Mouse (Mus musculus): ENCODE measurements around the gene Galnt14. TPM values are rescaled to one million over a fixed set of nuclear protein-coding genes. Genes with fewer than 3 reads are reported as not detected.

Gene Galnt14
- polyA plus RNA-seq, 1 experiment from 2014 or later = 16.8 TPM

GRCm38 (mm10) chr17:73709131-73710041 is 867 bp downstream of the Galnt14 start:
- H3K9me3 ChIP-seq (ENCODE audit: control insufficient read depth, low read length) = no peaks in the 10 kb centered on the region
- 2% methylated on average over 43 of the region's 43 CpGs for WGBS

GRCm38 (mm10) chr17:73708451-73708850 is 1.8 kb downstream of the Galnt14 start:
- peak overlapping the region; percentile 64; the same call in 1 of the 2 replicates for H3K4me3 ChIP-seq (replicated peaks; ENCODE audit: low read length)
- 92% methylated on average over 6 of the region's 6 CpGs for WGBS

More at GRCm38 (mm10) chr17:73709131-73710041, 867 bp downstream of the Galnt14 start:
- peak overlapping the region; percentile 76 for H3K27ac ChIP-seq
- peak overlapping the region; percentile 92 for H3K4me2 ChIP-seq (replicated peaks)
- DNase-seq (ENCODE audit: low spot score) = no peak
- H3K9ac ChIP-seq = peak overlapping the region; percentile 84
- H3K27me3 ChIP-seq (ENCODE audit: control insufficient read depth, insufficient read depth, low read length) = peaks cover 3% of the 10 kb centered on the region; the same call in 1 of the 2 replicates
- ATAC-seq (ENCODE audit: low FRiP score) = peak; percentile 32; the same call in 1 of the 2 replicates
- H3K36me3 ChIP-seq (replicated peaks; ENCODE audit: control insufficient read depth, insufficient read depth) = no peaks in the 10 kb centered on the region
- H3K4me3 ChIP-seq (replicated peaks; ENCODE audit: low read length) = peak overlapping the region; percentile 64
- H3K4me1 ChIP-seq (replicated peaks; ENCODE audit: control insufficient read depth, insufficient read depth, low read length) = peaks cover 7% of the 10 kb centered on the region; the same call in 1 of the 2 replicates

GRCm38 (mm10) chr17:73703571-73703970 is 6.7 kb downstream of the Galnt14 start:
- Histone ChIP-seq H3K27me3 (ENCODE audit: control insufficient read depth, insufficient read depth, low read length) (no peaks in the 10 kb centered on the region), H3K27ac (no peak overlapping the region), H3K4me1 (replicated peaks; ENCODE audit: control insufficient read depth, insufficient read depth, low read length) (peaks cover 23% of the 10 kb centered on the region), H3K9ac (no peak overlapping the region), H3K4me3 (replicated peaks; ENCODE audit: low read length) (no peak overlapping the region), H3K9me3 (ENCODE audit: control insufficient read depth, low read length) (no peaks in the 10 kb centered on the region), H3K4me2 (replicated peaks) (no peak overlapping the region), H3K36me3 (replicated peaks; ENCODE audit: control insufficient read depth, insufficient read depth) (no peaks in the 10 kb centered on the region)
- DNase-seq (ENCODE audit: low spot score) (no peak), ATAC-seq (ENCODE audit: low FRiP score) (no peak)

More at GRCm38 (mm10) chr17:73708451-73708850, 1.8 kb downstream of the Galnt14 start:
- Histone ChIP-seq H3K27me3 (ENCODE audit: control insufficient read depth, insufficient read depth, low read length) (peaks cover 3% of the 10 kb centered on the region; the same call in 1 of the 2 replicates), H3K9me3 (ENCODE audit: control insufficient read depth, low read length) (no peaks in the 10 kb centered on the region), H3K4me2 (replicated peaks) (peak overlapping the region; percentile 92), H3K9ac (no peak overlapping the region), H3K4me1 (replicated peaks; ENCODE audit: control insufficient read depth, insufficient read depth, low read length) (peaks cover 1% of the 10 kb centered on the region; the same call in 1 of the 2 replicates), H3K27ac (no peak overlapping the region), H3K36me3 (replicated peaks; ENCODE audit: control insufficient read depth, insufficient read depth) (no peaks in the 10 kb centered on the region)
- no peak for ATAC-seq (ENCODE audit: low FRiP score)
- no peak for DNase-seq (ENCODE audit: low spot score)

- Histone ChIP-seq H3K4me1 (replicated peaks; ENCODE audit: control insufficient read depth, insufficient read depth, low read length) (peaks cover 23% of the 10 kb centered on the region), H3K9me3 (ENCODE audit: control insufficient read depth, low read length) (no peaks in the 10 kb centered on the region), H3K27me3 (ENCODE audit: control insufficient read depth, insufficient read depth, low read length) (no peaks in the 10 kb centered on the region), H3K4me3 (replicated peaks; ENCODE audit: low read length) (no peak overlapping the region), H3K9ac (0 out of 2 replicates have a peak overlapping the region, but pooled peaks have one; percentile 10), H3K4me2 (replicated peaks) (no peak overlapping the region), H3K27ac (peak overlapping the region; percentile 9), H3K36me3 (replicated peaks; ENCODE audit: control insufficient read depth, insufficient read depth) (no peaks in the 10 kb centered on the region)
- no peak for ATAC-seq (ENCODE audit: low FRiP score)
- 17% methylated on average over 7 of the region's 7 CpGs for WGBS
- DNase-seq (ENCODE audit: low spot score) = no peak
Measured at GRCm38 (mm10) chr17:73701016-73701415, 9.2 kb downstream of the Galnt14 start.

- Histone ChIP-seq H3K4me1 (replicated peaks; ENCODE audit: control insufficient read depth, insufficient read depth, low read length) (peaks cover 23% of the 10 kb centered on the region), H3K4me2 (replicated peaks) (no peak overlapping the region), H3K4me3 (replicated peaks; ENCODE audit: low read length) (no peak overlapping the region), H3K27ac (no peak overlapping the region), H3K27me3 (ENCODE audit: control insufficient read depth, insufficient read depth, low read length) (no peaks in the 10 kb centered on the region), H3K9me3 (ENCODE audit: control insufficient read depth, low read length) (no peaks in the 10 kb centered on the region), H3K36me3 (replicated peaks; ENCODE audit: control insufficient read depth, insufficient read depth) (no peaks in the 10 kb centered on the region), H3K9ac (no peak overlapping the region)
- WGBS = 23% methylated on average over 6 of the region's 6 CpGs
- ATAC-seq (ENCODE audit: low FRiP score) (no peak), DNase-seq (ENCODE audit: low spot score) (no peak)
Measured at GRCm38 (mm10) chr17:73699881-73700280, 10.4 kb downstream of the Galnt14 start.

- Histone ChIP-seq H3K27me3 (ENCODE audit: control insufficient read depth, insufficient read depth, low read length) (no peaks in the 10 kb centered on the region), H3K4me3 (replicated peaks; ENCODE audit: low read length) (no peak overlapping the region), H3K4me1 (replicated peaks; ENCODE audit: control insufficient read depth, insufficient read depth, low read length) (peaks cover 4% of the 10 kb centered on the region; the same call in 1 of the 2 replicates), H3K9ac (no peak overlapping the region), H3K27ac (no peak overlapping the region), H3K4me2 (replicated peaks) (no peak overlapping the region), H3K36me3 (replicated peaks; ENCODE audit: control insufficient read depth, insufficient read depth) (no peaks in the 10 kb centered on the region), H3K9me3 (ENCODE audit: control insufficient read depth, low read length) (no peaks in the 10 kb centered on the region)
- DNase-seq (ENCODE audit: low spot score) (no peak), ATAC-seq (ENCODE audit: low FRiP score) (no peak)
- WGBS = 89% methylated on average over 3 of the region's 3 CpGs
Measured at GRCm38 (mm10) chr17:73694206-73694952, 15.9 kb downstream of the Galnt14 start.

- Histone ChIP-seq H3K9me3 (ENCODE audit: control insufficient read depth, low read length) (no peaks in the 10 kb centered on the region), H3K4me2 (replicated peaks) (no peak overlapping the region), H3K4me1 (replicated peaks; ENCODE audit: control insufficient read depth, insufficient read depth, low read length) (0 out of 2 replicates have a peak, but pooled peaks cover 4% of the 10 kb centered on the region), H3K4me3 (replicated peaks; ENCODE audit: low read length) (no peak overlapping the region), H3K9ac (no peak overlapping the region), H3K27ac (no peak overlapping the region), H3K27me3 (ENCODE audit: control insufficient read depth, insufficient read depth, low read length) (no peaks in the 10 kb centered on the region), H3K36me3 (replicated peaks; ENCODE audit: control insufficient read depth, insufficient read depth) (no peaks in the 10 kb centered on the region)
- DNase-seq (ENCODE audit: low spot score) (no peak), ATAC-seq (ENCODE audit: low FRiP score) (no peak)
- WGBS = 65% methylated on average over 3 of the region's 3 CpGs
Measured at GRCm38 (mm10) chr17:73688261-73688660, 22.0 kb downstream of the Galnt14 start.

GRCm38 (mm10) chr17:73686292-73686691 is 24.0 kb downstream of the Galnt14 start:
- Histone ChIP-seq H3K27ac (no peak overlapping the region), H3K36me3 (replicated peaks; ENCODE audit: control insufficient read depth, insufficient read depth) (no peaks in the 10 kb centered on the region), H3K9ac (no peak overlapping the region), H3K4me2 (replicated peaks) (no peak overlapping the region), H3K27me3 (ENCODE audit: control insufficient read depth, insufficient read depth, low read length) (no peaks in the 10 kb centered on the region), H3K4me3 (replicated peaks; ENCODE audit: low read length) (no peak overlapping the region), H3K4me1 (replicated peaks; ENCODE audit: control insufficient read depth, insufficient read depth, low read length) (0 out of 2 replicates have a peak, but pooled peaks cover 4% of the 10 kb centered on the region), H3K9me3 (ENCODE audit: control insufficient read depth, low read length) (no peaks in the 10 kb centered on the region)
- no peak for ATAC-seq (ENCODE audit: low FRiP score)
- WGBS = 66% methylated on average over 8 of the region's 8 CpGs
- DNase-seq (ENCODE audit: low spot score) = no peak

- no peaks in the 10 kb centered on the region for H3K9me3 ChIP-seq (ENCODE audit: control insufficient read depth, low read length)
- no peak overlapping the region for H3K27ac ChIP-seq
- 0 out of 2 replicates have a peak, but pooled peaks cover 8% of the 10 kb centered on the region for H3K4me1 ChIP-seq (replicated peaks; ENCODE audit: control insufficient read depth, insufficient read depth, low read length)
- 86% methylated on average over 5 of the region's 5 CpGs for WGBS
- no peak overlapping the region for H3K4me3 ChIP-seq (replicated peaks; ENCODE audit: low read length)
- no peaks in the 10 kb centered on the region for H3K27me3 ChIP-seq (ENCODE audit: control insufficient read depth, insufficient read depth, low read length)
- ATAC-seq (ENCODE audit: low FRiP score) (no peak), DNase-seq (ENCODE audit: low spot score) (no peak)
- no peak overlapping the region for H3K4me2 ChIP-seq (replicated peaks)
- H3K9ac ChIP-seq = no peak overlapping the region
- H3K36me3 ChIP-seq (replicated peaks; ENCODE audit: control insufficient read depth, insufficient read depth) = no peaks in the 10 kb centered on the region
Measured at GRCm38 (mm10) chr17:73684746-73685145, 25.5 kb downstream of the Galnt14 start.
